Mouse (Mus musculus): ENCODE measurements around the gene Cpeb3. TPM values are rescaled to one million over a fixed set of nuclear protein-coding genes. Genes with fewer than 3 reads are reported as not detected.

Gene Cpeb3
- polyA plus RNA-seq, 1 experiment, result 39.6 TPM

Other genes with a start within 250 kb of the Cpeb3 start
- 67.7 and 70.6 TPM in 2 replicates for gene March5, start 1.1 kb downstream of the Cpeb3 start, polyA plus RNA-seq (2012; rRNA removed)
- gene Ide, start 129.3 kb upstream of the Cpeb3 start, polyA plus RNA-seq (2012; rRNA removed), result 25.5 and 28.9 TPM in 2 replicates
- gene Kif11, start 167.8 kb upstream of the Cpeb3 start, polyA plus RNA-seq (2012; rRNA removed), result 0.97 and 1.3 TPM in 2 replicates
- 2.4 and 3.1 TPM in 2 replicates for gene Hhex, start 226.2 kb upstream of the Cpeb3 start, polyA plus RNA-seq (2012; rRNA removed)

All from frontal cortex, adult 2 months (tissue).